Mouse (Mus musculus): ENCODE measurements around the gene Acot7.

GRCm38 (mm10) chr4:152285505-152285904, 107.6 kb downstream of the Acot7 start:
- TF ChIP-seq GATA1 (IDR thresholded peaks at IDR 0.05; ENCODE audit: low read length), result no peak
- TF ChIP-seq TAL1 (IDR thresholded peaks at IDR 0.05; ENCODE audit: low read length), result no peak
